Mouse (Mus musculus) neural tube, embryonic 15.5 days (tissue): Measurements from ENCODE around the gene Aph1b. TPM values are rescaled to one million over a fixed set of nuclear protein-coding genes. Genes with fewer than 3 reads are reported as not detected.

ENCODE experiments used
- ATAC-seq: fragments of 200-750 bp; cut with Nextera tagmentation; 2 replicates; pipeline ENCODE4 v1.8.0; 2017; ENCODE audit warnings: mild to moderate bottlenecking, moderate TSS enrichment, moderate library complexity; ENCODE audit not compliant: low FRiP score
- H3K27ac ChIP-seq: fragments of 300-500 bp; sonication (generic); replicated peaks from 2 replicates; pipeline ENCODE4 v1.5.1; 2015; ENCODE audit warnings: mild to moderate bottlenecking, inconsistent platforms
- H3K27me3 ChIP-seq: fragments of 300-500 bp; sonication (generic); replicated peaks from 2 replicates; pipeline ENCODE4 v1.6.1; 2015; ENCODE audit warnings: inconsistent platforms
- H3K36me3 ChIP-seq: fragments of 300-500 bp; sonication (generic); 2 replicates; pipeline ENCODE4 v1.6.1; 2015; ENCODE audit warnings: inconsistent platforms
- H3K4me1 ChIP-seq: fragments of 300-500 bp; sonication (generic); 2 replicates; pipeline ENCODE4 v1.6.1; 2015; ENCODE audit warnings: inconsistent platforms
- H3K4me2 ChIP-seq: fragments of 300-500 bp; sonication (generic); 2 replicates; pipeline ENCODE4 v1.6.1; 2015; ENCODE audit warnings: inconsistent platforms, mild to moderate bottlenecking, moderate library complexity
- H3K4me3 ChIP-seq: fragments of 300-500 bp; sonication (generic); replicated peaks from 2 replicates; pipeline ENCODE4 v1.5.1; 2015; ENCODE audit warnings: mild to moderate bottlenecking, inconsistent platforms
- H3K9ac ChIP-seq: fragments of 300-500 bp; sonication (generic); replicated peaks from 2 replicates; pipeline ENCODE4 v1.6.1; 2015; ENCODE audit warnings: mild to moderate bottlenecking, inconsistent platforms
- H3K9me3 ChIP-seq: fragments of 300-500 bp; sonication (generic); replicated peaks from 2 replicates; pipeline ENCODE4 v1.6.1; 2016; ENCODE audit warnings: inconsistent platforms
- WGBS: fragments of 180-500 bp; shearing (Covaris S2); methylation state at CpG from one replicate; pipeline ENCODE4 v1.1.7; 2015; ENCODE audit warnings: mixed read lengths; 5-methylcytosine and 5-hydroxymethylcytosine counted together
- polyA plus RNA-seq: library from polyadenylated mRNA; unstranded; fragments of >200 nt; fragmentation: Nextera tagmentation; extraction: Ambion mirVana; gene quantifications from 2 replicates; pipeline ENCODE4 v1.2.1, GENCODE M21; 2015

Gene Aph1b
- polyA plus RNA-seq, 1 experiment from 2014 or later, result 18.7 TPM

GRCm38 (mm10) chr9:66736551-66736950 is 58.7 kb downstream of the Aph1b start:
- Histone ChIP-seq H3K4me2 (no peak overlapping the region), H3K4me1 (peaks cover 9% of the 10 kb centered on the region), H3K9me3 (no peaks in the 10 kb centered on the region), H3K27me3 (no peaks in the 10 kb centered on the region), H3K9ac (no peak overlapping the region), H3K27ac (no peak overlapping the region), H3K36me3 (no peaks in the 10 kb centered on the region), H3K4me3 (no peak overlapping the region)
- WGBS, result 56% methylated on average over 2 of the region's 2 CpGs
- no peak for ATAC-seq

DNA sequence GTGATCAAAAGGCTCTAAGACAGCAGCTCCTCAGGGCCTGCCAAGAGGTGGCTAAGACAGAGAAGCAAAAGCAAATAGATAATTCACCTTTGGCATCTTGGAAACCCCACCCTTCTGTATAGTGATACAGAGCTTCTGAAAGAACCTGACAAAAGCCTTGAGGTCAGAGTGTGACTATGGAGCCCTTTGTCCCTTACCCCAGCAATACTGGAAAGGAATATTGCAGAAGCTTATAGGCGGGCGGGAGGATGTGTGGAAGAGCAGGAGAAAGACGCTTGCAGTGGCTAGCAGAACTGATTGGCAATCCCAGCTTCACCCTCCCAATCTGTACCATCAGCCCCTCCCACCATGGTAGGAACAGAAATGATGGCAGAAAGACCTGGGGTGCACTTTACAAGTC is 59.3 kb downstream of the Aph1b start:
- ATAC-seq, result no peak
- H3K9ac ChIP-seq, result no peak overlapping the region
- H3K4me1 ChIP-seq, result peaks cover 9% of the 10 kb centered on the region
- no peaks in the 10 kb centered on the region for H3K27me3 ChIP-seq
- H3K4me3 ChIP-seq, result no peak overlapping the region
- H3K27ac ChIP-seq, result no peak overlapping the region
- H3K4me2 ChIP-seq, result no peak overlapping the region
- H3K9me3 ChIP-seq, result no peaks in the 10 kb centered on the region
- WGBS, result 73% methylated on average over 3 of the region's 3 CpGs
- no peaks in the 10 kb centered on the region for H3K36me3 ChIP-seq

- Histone ChIP-seq H3K4me1 (peaks cover 9% of the 10 kb centered on the region), H3K9me3 (no peaks in the 10 kb centered on the region), H3K4me2 (no peak overlapping the region), H3K27me3 (no peaks in the 10 kb centered on the region), H3K27ac (no peak overlapping the region), H3K4me3 (no peak overlapping the region), H3K36me3 (no peaks in the 10 kb centered on the region), H3K9ac (no peak overlapping the region)
- no peak for ATAC-seq
- 92% methylated on average over 2 of the region's 2 CpGs for WGBS
Measured at GRCm38 (mm10) chr9:66735122-66735521, 60.2 kb downstream of the Aph1b start.

- Histone ChIP-seq H3K36me3 (no peaks in the 10 kb centered on the region), H3K27me3 (no peaks in the 10 kb centered on the region), H3K9ac (no peak overlapping the region), H3K27ac (no peak overlapping the region), H3K9me3 (no peaks in the 10 kb centered on the region), H3K4me3 (no peak overlapping the region), H3K4me1 (peaks cover 9% of the 10 kb centered on the region), H3K4me2 (no peak overlapping the region)
- no peak for ATAC-seq
- 90% methylated on average over 6 of the region's 6 CpGs for WGBS
Measured at GRCm38 (mm10) chr9:66734568-66734967, 60.7 kb downstream of the Aph1b start.

DNA sequence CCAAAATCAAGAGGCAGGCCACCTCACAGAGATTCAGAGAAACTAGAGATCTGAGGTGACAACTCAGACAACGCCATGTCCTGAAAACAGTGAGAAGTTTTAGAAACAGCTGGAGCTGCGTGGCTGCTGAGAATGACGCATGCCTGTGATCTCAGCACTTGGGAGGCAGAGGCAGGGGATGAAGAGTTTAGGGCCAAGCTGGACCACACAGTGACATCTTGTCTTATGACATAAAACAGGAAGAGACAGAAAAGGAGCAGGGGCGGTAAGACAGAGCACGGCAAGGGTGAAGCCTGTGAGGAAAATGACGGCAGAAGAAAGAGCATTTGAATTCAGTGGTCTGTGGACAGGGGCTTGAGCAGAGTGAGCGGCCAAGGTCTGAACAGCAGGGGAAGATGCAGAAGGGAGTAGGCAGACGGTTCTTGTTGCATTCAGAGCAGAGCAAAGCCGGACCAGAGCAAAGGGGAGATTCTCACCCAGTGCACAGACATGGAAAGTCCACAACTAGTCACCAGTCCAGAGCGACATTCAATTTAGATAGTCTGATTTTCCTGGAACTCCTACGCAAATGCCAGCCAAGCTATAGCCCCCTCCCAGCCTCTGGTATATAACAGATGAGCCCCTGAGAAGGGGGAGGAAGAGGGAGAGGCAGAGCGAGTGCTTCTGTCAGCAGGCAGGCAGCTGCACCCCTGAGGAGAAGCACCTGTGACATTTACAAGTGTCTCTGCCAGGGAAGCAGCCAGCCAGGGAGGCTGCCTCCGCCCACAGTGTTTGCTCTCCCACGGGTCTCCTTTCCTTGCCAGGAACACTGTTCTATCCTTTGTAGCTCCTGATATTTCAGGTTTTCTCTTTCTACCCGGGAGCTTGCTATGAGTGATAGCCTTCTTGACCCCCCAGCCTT is 62.2 kb downstream of the Aph1b start:
- Histone ChIP-seq H3K4me2 (no peak overlapping the region), H3K9me3 (no peaks in the 10 kb centered on the region), H3K36me3 (no peaks in the 10 kb centered on the region), H3K27ac (no peak overlapping the region), H3K27me3 (no peaks in the 10 kb centered on the region), H3K9ac (no peak overlapping the region), H3K4me3 (no peak overlapping the region), H3K4me1 (peaks cover 9% of the 10 kb centered on the region)
- 44% methylated on average over 15 of the region's 15 CpGs for WGBS
- no peak for ATAC-seq

GRCm38 (mm10) chr9:66731284-66731683 is 64.0 kb downstream of the Aph1b start:
- no peak overlapping the region for H3K9ac ChIP-seq
- H3K27me3 ChIP-seq, result no peaks in the 10 kb centered on the region
- no peaks in the 10 kb centered on the region for H3K9me3 ChIP-seq
- ATAC-seq, result no peak
- peaks cover 9% of the 10 kb centered on the region for H3K4me1 ChIP-seq
- 80% methylated on average over 7 of the region's 7 CpGs for WGBS
- no peak overlapping the region for H3K4me3 ChIP-seq
- H3K27ac ChIP-seq, result no peak overlapping the region
- H3K4me2 ChIP-seq, result no peak overlapping the region
- H3K36me3 ChIP-seq, result no peaks in the 10 kb centered on the region

- Histone ChIP-seq H3K4me2 (no peak overlapping the region), H3K4me3 (no peak overlapping the region), H3K27me3 (no peaks in the 10 kb centered on the region), H3K27ac (no peak overlapping the region), H3K36me3 (no peaks in the 10 kb centered on the region), H3K9me3 (no peaks in the 10 kb centered on the region), H3K4me1 (peaks cover 9% of the 10 kb centered on the region), H3K9ac (no peak overlapping the region)
- 87% methylated on average over 3 of the region's 3 CpGs for WGBS
- no peak for ATAC-seq
Measured at GRCm38 (mm10) chr9:66730556-66730955, 64.7 kb downstream of the Aph1b start.

GRCm38 (mm10) chr9:66727333-66727732 is 68.0 kb downstream of the Aph1b start:
- Histone ChIP-seq H3K9ac (no peak overlapping the region), H3K27ac (no peak overlapping the region), H3K9me3 (no peaks in the 10 kb centered on the region), H3K27me3 (no peaks in the 10 kb centered on the region), H3K36me3 (no peaks in the 10 kb centered on the region), H3K4me1 (peaks cover 7% of the 10 kb centered on the region), H3K4me3 (no peak overlapping the region), H3K4me2 (no peak overlapping the region)
- 72% methylated on average over 7 of the region's 7 CpGs for WGBS
- ATAC-seq, result no peak

GRCm38 (mm10) chr9:66725591-66725990 is 69.7 kb downstream of the Aph1b start:
- no peak overlapping the region for H3K4me3 ChIP-seq
- no peak for ATAC-seq
- no peaks in the 10 kb centered on the region for H3K27me3 ChIP-seq
- 82% methylated on average over 3 of the region's 3 CpGs for WGBS
- H3K4me1 ChIP-seq, result peaks cover 10% of the 10 kb centered on the region
- H3K36me3 ChIP-seq, result no peaks in the 10 kb centered on the region
- no peaks in the 10 kb centered on the region for H3K9me3 ChIP-seq
- H3K9ac ChIP-seq, result no peak overlapping the region
- H3K4me2 ChIP-seq, result no peak overlapping the region
- H3K27ac ChIP-seq, result no peak overlapping the region

Other genes with a start within 250 kb of the Aph1b start
- 51.2 and 57.0 TPM in 2 replicates for gene Usp3, start 202.3 kb downstream of the Aph1b start, polyA plus RNA-seq
- 0.81 and 2.1 TPM in 2 replicates for gene Car12, start 81.8 kb downstream of the Aph1b start, polyA plus RNA-seq
- gene Gm10647, start 1.5 kb upstream of the Aph1b start, polyA plus RNA-seq, result 0.36 and 0.49 TPM in 2 replicates
- 4.3 and 4.7 TPM in 2 replicates for gene Aph1c, start 39.2 kb upstream of the Aph1b start, polyA plus RNA-seq
- gene Rab8b, start 124.2 kb upstream of the Aph1b start, polyA plus RNA-seq, result 30.8 and 32.1 TPM in 2 replicates
- 234 and 310 TPM in 2 replicates for gene Rps27l, start 150.6 kb upstream of the Aph1b start, polyA plus RNA-seq
- gene Lactb, start 180.0 kb upstream of the Aph1b start, polyA plus RNA-seq, result 12.4 and 12.7 TPM in 2 replicates